Mouse (Mus musculus) brain, adult 2 months (tissue): ENCODE data around the gene Lonp2.
A peak's percentile ranks its signal among the peaks of the same experiment; 100 is the strongest.

Source experiments
- DNase-seq: peaks from one replicate; pipeline ENCODE4 v3.0.0; 2011; ENCODE audit warnings: low read depth, low spot score

The Lonp2 gene

DNA sequence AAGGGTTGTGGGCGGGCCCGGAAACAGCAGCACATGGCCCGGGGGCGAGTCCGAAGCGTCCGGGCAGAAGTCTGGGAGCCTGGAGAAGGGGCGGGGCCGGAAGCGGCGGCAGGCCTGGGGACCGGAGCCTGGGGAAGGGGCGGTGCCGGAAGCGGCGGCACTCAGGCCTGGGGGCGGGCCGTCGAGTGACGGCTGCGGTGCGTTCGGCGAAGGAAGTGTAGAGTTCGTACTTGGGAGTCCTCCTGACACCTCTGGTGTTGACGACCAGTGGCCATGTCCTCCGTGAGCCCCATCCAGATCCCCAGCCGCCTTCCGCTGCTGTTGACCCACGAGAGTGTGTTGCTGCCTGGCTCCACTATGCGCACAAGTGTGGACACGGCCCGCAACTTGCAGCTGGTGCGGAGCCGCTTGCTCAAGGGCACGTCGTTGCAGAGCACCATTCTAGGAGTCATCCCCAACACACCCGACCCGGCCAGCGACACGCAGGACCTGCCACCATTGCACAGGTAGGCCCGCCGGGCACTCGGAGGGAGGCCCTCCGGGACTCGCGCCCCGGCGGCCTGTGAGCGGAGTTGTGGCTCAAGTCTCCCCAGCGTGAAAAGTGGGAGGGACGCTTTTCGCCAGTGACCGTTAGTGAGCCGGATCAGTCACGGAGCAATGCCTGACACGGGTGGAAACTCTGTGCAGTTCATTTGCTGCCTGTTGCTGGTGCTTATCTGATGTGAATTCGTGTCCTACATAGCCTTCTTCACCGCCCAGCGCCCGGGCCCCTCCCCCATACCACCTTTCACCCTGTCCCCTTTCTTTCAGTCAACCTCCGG is at the start of gene Lonp2:
Gene Lonp2 (plus strand): TSS at position 133 of the 821 bp plus-strand sequence.
- DNase-seq, result peak; percentile 99

DNA sequence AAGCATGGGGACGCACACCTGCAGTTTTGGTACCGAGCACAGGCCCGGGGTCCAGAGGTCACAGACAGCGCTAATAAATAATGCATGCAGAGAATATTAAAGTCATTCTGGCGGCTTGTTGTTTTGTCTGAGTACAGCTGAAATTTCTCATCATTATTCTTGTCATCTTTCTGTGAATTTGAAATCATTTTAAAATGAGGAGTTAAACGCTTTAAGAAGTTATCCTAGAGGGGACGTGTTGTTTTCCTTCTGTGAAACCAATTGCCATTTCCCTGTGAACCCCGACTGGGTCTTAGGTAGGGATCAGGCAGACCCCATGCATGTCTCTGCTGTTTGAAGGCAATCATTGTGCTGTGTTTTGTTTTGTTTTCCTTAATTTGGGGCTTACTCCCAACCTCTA is 46.3 kb upstream of the Lonp2 start:
- no peak for DNase-seq

- DNase-seq, result peak; percentile 98
These were observed 45.8 kb upstream of the Lonp2 start for GRCm38 (mm10) chr8:86578076-86578475.

DNA sequence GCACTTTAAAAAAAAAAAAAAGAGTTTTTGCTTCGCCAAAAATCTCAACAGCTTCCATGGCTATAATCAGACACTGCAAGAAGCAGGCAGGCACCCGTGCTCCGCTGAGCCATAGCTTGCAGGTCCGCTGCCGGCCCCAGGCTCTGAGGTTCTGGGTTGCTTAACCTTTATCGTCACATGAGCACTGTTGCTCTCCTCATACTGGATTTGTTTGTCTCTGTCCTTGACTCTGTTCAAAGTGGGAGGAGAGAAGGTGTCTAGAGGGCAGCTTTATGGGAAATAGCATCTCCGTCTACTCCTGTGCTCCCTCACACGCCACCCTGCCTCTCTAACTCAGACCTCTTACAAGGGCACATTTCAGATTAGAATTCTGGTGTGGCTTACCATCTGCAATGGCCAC is 45.1 kb upstream of the Lonp2 start:
- peak; percentile 69 for DNase-seq

GRCm38 (mm10) chr8:86580458-86580857 is 43.4 kb upstream of the Lonp2 start, which contains the start of gene Abcc12:
Gene Abcc12 (minus strand): TSS chr8:86580686.
- no peak for DNase-seq

- peak; percentile 81 for DNase-seq
These were observed 41.9 kb upstream of the Lonp2 start for GRCm38 (mm10) chr8:86581921-86582331.

DNA sequence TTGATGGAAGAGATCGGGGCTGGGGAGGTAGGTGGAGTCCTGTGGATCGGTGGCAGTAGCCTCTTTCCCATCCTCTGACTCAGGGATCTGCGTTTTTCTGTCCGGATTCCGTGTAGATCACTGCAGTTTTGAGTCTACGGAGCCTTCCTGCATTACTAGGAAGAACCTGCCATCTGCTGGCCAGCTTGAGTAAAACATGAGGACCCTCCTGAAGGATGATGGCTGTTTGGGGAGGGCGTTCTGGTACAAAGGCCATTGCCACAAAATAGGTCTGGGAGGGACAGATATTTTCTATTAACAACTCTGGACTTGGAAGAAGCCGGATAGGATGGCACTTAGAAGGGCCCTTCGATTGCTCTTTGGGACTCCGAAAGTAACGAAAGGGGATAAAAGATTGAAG is 38.7 kb upstream of the Lonp2 start:
- peak; percentile 98 for DNase-seq

- peak; percentile 97 for DNase-seq
These were observed 38.3 kb upstream of the Lonp2 start for GRCm38 (mm10) chr8:86585532-86585931.

DNA sequence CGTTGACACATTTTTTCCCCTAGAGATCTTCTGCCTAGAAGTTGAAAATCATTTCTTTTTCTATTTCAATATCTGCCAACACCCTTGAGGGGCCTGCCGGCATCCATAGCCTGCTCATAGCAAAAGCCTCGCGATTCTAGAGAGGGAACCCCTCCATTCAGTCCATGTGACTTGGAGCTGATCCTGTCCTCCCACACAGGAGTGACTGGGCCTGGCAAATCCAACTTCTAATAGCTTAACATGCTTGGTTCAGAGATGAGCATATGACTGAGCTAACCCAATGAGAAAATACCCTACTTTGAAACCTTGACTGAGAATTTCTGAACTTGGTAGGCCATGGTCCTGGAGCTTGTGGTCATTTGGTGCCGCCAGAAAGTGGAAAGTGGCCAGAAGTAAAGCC is 37.8 kb upstream of the Lonp2 start:
- DNase-seq, result peak; percentile 58

DNA sequence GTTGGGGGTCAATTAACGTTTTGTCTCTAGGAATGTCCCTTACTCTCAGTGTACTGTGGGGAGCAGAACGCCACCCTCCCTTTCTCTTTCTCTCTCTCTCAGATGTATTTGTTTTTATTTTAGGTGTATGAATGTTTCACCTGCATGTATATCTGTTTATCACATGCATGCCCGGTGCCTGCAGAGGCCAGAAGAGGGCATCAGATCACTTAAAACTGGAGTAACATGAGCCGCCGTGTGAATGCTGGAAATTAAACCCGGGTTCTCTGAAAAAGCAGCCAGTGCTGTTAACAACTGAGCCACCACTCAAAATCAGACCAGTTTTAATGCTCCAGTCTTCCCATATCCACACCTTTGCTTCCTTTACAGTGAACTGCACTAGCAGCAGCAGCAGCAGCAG is 37.2 kb upstream of the Lonp2 start:
- peak; percentile 44 for DNase-seq

- DNase-seq, result no peak
These were observed 35.5 kb upstream of the Lonp2 start for GRCm38 (mm10) chr8:86588338-86588737.

- DNase-seq, result no peak
These were observed 30.7 kb upstream of the Lonp2 start for GRCm38 (mm10) chr8:86593099-86593498.

GRCm38 (mm10) chr8:86594159-86594796 is 29.6 kb upstream of the Lonp2 start:
- no peak for DNase-seq

DNA sequence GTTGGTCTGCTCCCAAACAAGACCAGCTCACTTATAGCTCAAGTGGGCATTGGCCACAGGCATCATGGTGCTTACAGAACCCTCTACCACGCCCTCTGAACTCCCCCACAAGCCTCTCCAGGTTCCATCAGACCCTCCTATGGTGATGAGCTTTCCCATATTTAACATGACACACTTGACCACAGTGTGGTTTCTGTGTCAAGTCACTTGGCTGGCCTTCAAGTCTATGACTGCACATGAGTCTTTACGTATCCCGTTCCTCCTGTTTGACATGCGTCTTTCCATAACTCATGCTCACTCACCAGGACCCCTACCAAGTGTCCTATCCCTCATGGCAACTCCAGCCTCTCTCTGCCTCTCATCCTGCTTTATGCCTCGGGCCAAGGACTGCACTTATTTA is 28.2 kb upstream of the Lonp2 start:
- DNase-seq, result no peak

- no peak for DNase-seq
These were observed 26.2 kb upstream of the Lonp2 start for GRCm38 (mm10) chr8:86597681-86598080.

- DNase-seq, result no peak
These were observed 24.5 kb upstream of the Lonp2 start for GRCm38 (mm10) chr8:86599299-86599698.

DNA sequence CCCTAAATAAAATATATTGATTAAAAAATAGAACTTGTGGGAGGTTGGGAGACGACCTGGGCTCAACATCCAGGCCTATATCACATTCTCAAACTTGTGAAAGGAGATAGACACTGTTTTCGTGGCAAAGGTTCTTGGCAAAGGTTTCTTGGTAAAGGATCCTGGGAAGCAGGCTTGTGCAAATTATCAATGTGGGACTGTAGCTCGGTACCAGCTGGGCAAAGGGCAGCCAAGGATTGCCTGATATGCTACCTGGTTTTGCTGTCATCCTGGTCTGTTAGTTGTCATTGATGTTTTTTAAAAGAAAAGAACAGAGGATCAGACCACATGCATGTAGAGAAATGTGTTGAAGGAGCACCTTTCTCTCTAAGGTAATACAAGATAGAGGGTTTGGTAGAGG is 23.5 kb upstream of the Lonp2 start:
- DNase-seq, result no peak

DNA sequence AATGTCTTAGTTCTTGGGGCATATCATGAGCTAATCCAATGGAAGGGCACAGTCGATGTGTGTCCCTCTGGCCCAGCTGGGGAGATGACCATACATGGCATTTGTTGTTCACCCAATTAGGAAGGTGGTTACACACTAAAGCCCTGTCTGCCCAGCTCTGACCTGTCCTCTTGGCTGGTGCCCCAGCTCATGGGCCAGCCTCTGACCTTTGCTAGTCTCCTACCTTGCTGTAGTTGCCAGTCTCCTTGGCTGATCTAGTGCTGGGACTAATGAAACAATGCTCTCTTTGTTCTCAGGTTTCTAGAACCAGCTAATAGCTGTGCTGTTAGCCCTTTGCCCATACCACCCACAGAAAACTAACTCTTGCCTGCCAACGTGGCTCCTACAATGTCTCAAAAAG is 20.7 kb upstream of the Lonp2 start:
- DNase-seq, result no peak

DNA sequence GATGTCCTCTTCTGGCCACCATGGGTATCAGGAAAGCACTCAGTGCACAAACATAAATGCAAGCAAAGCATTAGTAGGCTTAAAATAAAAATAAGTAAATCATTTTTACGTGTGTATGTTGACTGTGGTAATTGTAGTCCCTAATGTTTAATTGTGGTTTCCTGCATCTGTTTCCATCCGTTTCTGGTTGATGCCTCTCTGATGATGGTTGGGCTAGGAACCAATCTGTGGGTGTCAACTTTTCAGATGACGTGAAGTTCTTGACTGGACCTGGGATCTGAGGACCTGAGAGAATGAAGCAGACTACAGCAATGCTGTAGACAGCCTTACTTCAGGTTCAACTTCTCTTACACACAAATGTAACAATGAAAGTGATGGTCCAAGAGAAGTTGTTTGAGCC is 19.2 kb upstream of the Lonp2 start:
- DNase-seq, result no peak

DNA sequence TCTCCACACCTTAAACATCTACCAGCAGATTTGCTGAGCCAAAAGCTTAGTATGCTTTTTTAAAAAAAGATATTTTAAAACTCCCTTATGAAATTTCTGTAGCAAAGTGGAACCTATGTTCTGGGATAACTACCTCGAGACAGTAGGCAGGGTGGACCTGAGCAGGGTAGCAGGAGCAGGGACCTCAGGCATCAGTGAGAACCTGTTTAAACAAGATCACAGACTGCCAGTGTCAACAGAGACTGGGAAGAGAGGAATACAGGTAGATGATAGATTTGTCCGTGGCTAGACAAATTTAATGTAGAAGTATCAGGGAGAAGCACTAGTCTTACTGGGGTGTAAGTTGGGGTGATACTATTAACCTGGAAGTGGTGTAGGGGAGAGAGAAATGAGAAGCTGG is 10.0 kb upstream of the Lonp2 start:
- no peak for DNase-seq

GRCm38 (mm10) chr8:86615095-86615769 is 8.6 kb upstream of the Lonp2 start:
- DNase-seq, result no peak

DNA sequence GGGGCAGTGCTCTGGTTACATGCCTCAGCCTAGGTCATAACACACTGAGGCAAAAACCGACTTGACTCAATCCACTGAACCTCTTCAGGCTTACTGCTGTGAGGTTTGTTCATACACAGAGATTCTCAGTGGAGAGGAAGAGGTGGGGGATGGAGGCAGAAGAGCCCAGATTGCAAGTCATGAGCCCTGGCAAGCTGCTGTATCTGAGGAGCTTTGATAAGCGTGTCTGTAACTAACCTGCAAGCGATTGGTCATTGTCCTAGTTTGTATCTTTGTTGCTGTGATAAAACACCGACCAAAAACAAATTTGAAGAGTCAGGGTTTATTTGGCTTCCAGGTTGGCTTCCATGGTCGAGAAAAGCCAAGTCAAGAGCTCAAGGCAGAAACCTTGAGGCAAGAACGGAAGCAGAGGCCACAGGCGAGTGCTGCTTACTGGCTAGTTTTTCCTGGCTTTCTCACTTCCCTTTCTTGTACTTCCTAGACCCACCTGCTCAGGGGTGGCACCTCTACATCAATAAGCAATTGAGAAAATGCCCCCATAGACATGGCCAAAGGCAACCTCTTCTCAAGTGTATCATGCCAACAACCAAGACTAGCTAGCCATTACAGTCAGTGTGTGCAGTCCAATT is 6.0 kb upstream of the Lonp2 start:
- no peak for DNase-seq
